Mouse (Mus musculus) lung, postnatal 0 days (tissue): ENCODE data around the gene Mgst3.

ENCODE experiments used
- CTCF ChIP-seq: IDR thresholded peaks from 2 replicates; pipeline ENCODE4 v1.5.1; 2016; ENCODE audit warnings: antibody characterized with exemption, mild to moderate bottlenecking
- EP300 ChIP-seq: IDR thresholded peaks from 2 replicates; pipeline ENCODE4 v1.6.1; 2016; ENCODE audit warnings: antibody characterized with exemption, mild to moderate bottlenecking, control low read depth

DNA sequence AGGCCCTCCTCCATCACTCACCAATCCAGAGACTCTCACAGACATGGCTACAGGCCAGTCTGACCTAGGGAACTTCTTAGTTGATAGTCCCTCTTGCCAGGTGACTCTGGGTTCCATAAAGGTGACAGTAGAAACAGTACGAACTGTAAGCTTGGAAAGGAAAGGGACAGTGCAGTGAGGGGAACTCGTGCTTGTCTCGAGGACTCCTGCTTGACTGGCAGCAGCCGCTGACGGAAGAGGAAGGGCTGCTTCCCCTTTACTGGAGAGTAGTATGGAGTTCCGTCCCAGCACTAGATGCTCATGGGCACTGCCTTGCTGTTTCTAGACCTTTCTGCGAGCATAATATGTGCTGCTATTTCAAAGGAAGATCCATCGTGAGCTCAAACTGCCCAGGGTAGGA is 62.5 kb downstream of the Mgst3 start:
- TF ChIP-seq CTCF (no peak), EP300 (no peak)
